In the genomic region with DNA sequence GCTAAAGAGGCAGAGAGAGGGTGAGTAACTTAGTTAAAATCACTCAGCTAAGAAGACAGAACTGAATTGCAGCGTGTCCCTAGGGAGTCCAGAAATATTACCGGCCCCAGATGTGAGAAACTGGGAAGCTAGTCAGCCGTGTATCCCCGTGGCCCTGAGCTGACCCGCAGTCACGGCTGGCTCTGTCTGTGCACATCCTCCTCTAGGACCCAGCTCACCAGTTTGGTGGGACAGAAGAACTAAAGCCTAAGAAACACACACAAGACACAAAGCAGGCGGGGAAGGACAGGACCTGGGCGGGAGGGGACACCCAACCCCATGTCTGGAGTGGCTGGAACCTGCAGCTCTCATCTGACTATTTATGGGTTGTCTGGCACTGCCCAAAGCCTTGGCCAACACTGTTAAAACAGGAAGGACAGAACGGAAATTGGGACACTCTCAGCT, we compare ENCODE assay signal across 9 mouse cellular contexts. TPM values are rescaled to one million over a fixed set of nuclear protein-coding genes. Genes with fewer than 3 reads are reported as not detected.
DNase-seq lines count a peak whose midpoint lies in the region; ATAC-seq lines count a peak whose summit lies in the region.
"Had no signal": no experiment of that assay in that cellular context is flagged by ENCODE, and none has a peak within 500 bp of the region (broad histone marks: within the 10 kb centered on the region; RNA-seq: fewer than 3 reads in every experiment).

No protein-coding gene starts in this region.

- H3K4me3 ChIP-seq in heart, embryonic 10.5 days = no peak overlapping the region
- no peak overlapping the region for H3K4me3 ChIP-seq in midbrain, embryonic 14.5 days (replicated peaks; ENCODE audit: low read depth, low read length)
- no peak overlapping the region for H3K4me3 ChIP-seq in midbrain, embryonic 15.5 days
- H3K4me3 ChIP-seq: myocyte had no signal

- DNase-seq in A20 (ENCODE audit: low read depth, low spot score) = peak; percentile 78
- DNase-seq in brain, adult 2 months (ENCODE audit: low read depth, low spot score) = peak; percentile 87
- DNase-seq in heart, embryonic 10.5 days (ENCODE audit: low spot score) = no peak
- DNase-seq in lung, postnatal 10 days = peak; percentile 42
- DNase-seq in thymus, postnatal 4 days = no peak
- no peak for DNase-seq in layer of hippocampus, adult 9-10 months (ENCODE audit: low spot score)
- DNase-seq in midbrain, embryonic 14.5 days = no peak

- peak overlapping the region; percentile 47; the same call in 1 of the 2 replicates for H3K27ac ChIP-seq in heart, embryonic 10.5 days
- H3K27ac ChIP-seq in midbrain, embryonic 14.5 days (replicated peaks; ENCODE audit: low read depth, low read length) = no peak overlapping the region
- no peak overlapping the region for H3K27ac ChIP-seq in midbrain, embryonic 15.5 days

- H3K9ac ChIP-seq in midbrain, embryonic 14.5 days (replicated peaks; ENCODE audit: low read length) = no peak overlapping the region
- no peak overlapping the region for H3K9ac ChIP-seq in midbrain, embryonic 15.5 days

- no peaks in the 10 kb centered on the region for H3K36me3 ChIP-seq in heart, embryonic 10.5 days
- no peaks in the 10 kb centered on the region for H3K36me3 ChIP-seq in midbrain, embryonic 14.5 days (ENCODE audit: control insufficient read depth, insufficient read depth, low read length)
- H3K36me3 ChIP-seq in midbrain, embryonic 15.5 days (replicated peaks) = no peaks in the 10 kb centered on the region

- H3K27me3 ChIP-seq in heart, embryonic 10.5 days (ENCODE audit: insufficient read depth, poor library complexity, severe bottlenecking) = no peaks in the 10 kb centered on the region
- H3K27me3 ChIP-seq in midbrain, embryonic 14.5 days (ENCODE audit: control insufficient read depth, insufficient read depth, low read length) = no peaks in the 10 kb centered on the region
- H3K27me3 ChIP-seq in midbrain, embryonic 15.5 days (replicated peaks) = no peaks in the 10 kb centered on the region

- WGBS in heart, embryonic 10.5 days = 59% methylated on average over 9 of the region's 9 CpGs
- WGBS in midbrain, embryonic 14.5 days = 65% methylated on average over 9 of the region's 9 CpGs
- 67% methylated on average over 9 of the region's 9 CpGs for WGBS in midbrain, embryonic 15.5 days

- no peak overlapping the region for H3K4me2 ChIP-seq in midbrain, embryonic 14.5 days (ENCODE audit: low read length)
- no peak overlapping the region for H3K4me2 ChIP-seq in midbrain, embryonic 15.5 days

- ATAC-seq in midbrain, embryonic 14.5 days (ENCODE audit: low FRiP score, low TSS enrichment) = no peak
- no peak for ATAC-seq in midbrain, embryonic 15.5 days (replicated peaks)

- no peaks in the 10 kb centered on the region for H3K9me3 ChIP-seq in heart, embryonic 10.5 days
- no peaks in the 10 kb centered on the region for H3K9me3 ChIP-seq in midbrain, embryonic 14.5 days (ENCODE audit: control insufficient read depth, low read length)
- H3K9me3 ChIP-seq in midbrain, embryonic 15.5 days = no peaks in the 10 kb centered on the region

- H3K4me1 ChIP-seq in heart, embryonic 10.5 days = 0 out of 2 replicates have a peak, but pooled peaks cover 17% of the 10 kb centered on the region
- H3K4me1 ChIP-seq in midbrain, embryonic 14.5 days (ENCODE audit: control insufficient read depth, insufficient read depth, low read length) = no peaks in the 10 kb centered on the region
- H3K4me1 ChIP-seq in midbrain, embryonic 15.5 days = no peaks in the 10 kb centered on the region

RNA-seq across cellular contexts. Expression of a gene that starts 4.4 kb away (rescaled TPM):
- 0.54 and 0.57 TPM in 2 replicates for polyA plus RNA-seq in heart, embryonic 10.5 days (2016; fragmentation: Nextera tagmentation; extraction: Ambion mirVana)
- not detected in 2 replicates for polyA plus RNA-seq in midbrain, embryonic 14.5 days (2014; fragmentation: Nextera tagmentation; extraction: Ambion mirVana)
- polyA plus RNA-seq in midbrain, embryonic 15.5 days (2015; fragmentation: Nextera tagmentation; extraction: Ambion mirVana) = 0.14 TPM in 1 of 2 replicates, not detected in the other
- polyA plus RNA-seq: myocyte had no signal

RNA-seq across cellular contexts. Expression of a gene that starts 17.7 kb away (rescaled TPM):
- 12.9 and 14.8 TPM in 2 replicates for polyA plus RNA-seq in heart, embryonic 10.5 days (2016; fragmentation: Nextera tagmentation; extraction: Ambion mirVana)
- 11.6 and 11.9 TPM in 2 replicates for polyA plus RNA-seq in midbrain, embryonic 14.5 days (2014; fragmentation: Nextera tagmentation; extraction: Ambion mirVana)
- 14.9 and 15.5 TPM in 2 replicates for polyA plus RNA-seq in midbrain, embryonic 15.5 days (2015; fragmentation: Nextera tagmentation; extraction: Ambion mirVana)

RNA-seq across cellular contexts. Expression of a gene that starts 19.8 kb away (rescaled TPM):
- 0.31 and 1.0 TPM in 2 replicates for polyA plus RNA-seq in heart, embryonic 10.5 days (2016; fragmentation: Nextera tagmentation; extraction: Ambion mirVana)
- 0.11 and 1.6 TPM in 2 replicates for polyA plus RNA-seq in midbrain, embryonic 14.5 days (2014; fragmentation: Nextera tagmentation; extraction: Ambion mirVana)
- polyA plus RNA-seq in midbrain, embryonic 15.5 days (2015; fragmentation: Nextera tagmentation; extraction: Ambion mirVana) = 1.5 and 2.9 TPM in 2 replicates
- polyA plus RNA-seq: myocyte had no signal

RNA-seq across cellular contexts. Expression of a gene that starts 33.8 kb away (rescaled TPM):
- 6.2 and 10.0 TPM in 2 replicates for polyA plus RNA-seq in heart, embryonic 10.5 days (2016; fragmentation: Nextera tagmentation; extraction: Ambion mirVana)
- 36.4 and 44.7 TPM in 2 replicates for polyA plus RNA-seq in midbrain, embryonic 14.5 days (2014; fragmentation: Nextera tagmentation; extraction: Ambion mirVana)
- polyA plus RNA-seq in midbrain, embryonic 15.5 days (2015; fragmentation: Nextera tagmentation; extraction: Ambion mirVana) = 47.9 and 51.8 TPM in 2 replicates

RNA-seq across cellular contexts. Expression of a gene that starts 47.0 kb away (rescaled TPM):
- polyA plus RNA-seq in heart, embryonic 10.5 days (2016; fragmentation: Nextera tagmentation; extraction: Ambion mirVana) = 19.6 and 31.0 TPM in 2 replicates
- 17.6 and 24.1 TPM in 2 replicates for polyA plus RNA-seq in midbrain, embryonic 14.5 days (2014; fragmentation: Nextera tagmentation; extraction: Ambion mirVana)
- 21.6 and 30.1 TPM in 2 replicates for polyA plus RNA-seq in midbrain, embryonic 15.5 days (2015; fragmentation: Nextera tagmentation; extraction: Ambion mirVana)

Comparison
In these comparisons a context has a peak if more than half of its experiments do, and no peak if none do; other contexts are left out.
1. DNase-seq: peak in A20 (single experiment), brain, adult 2 months (single experiment) and lung, postnatal 10 days (single experiment); none in heart, embryonic 10.5 days (single experiment), thymus, postnatal 4 days (single experiment), layer of hippocampus, adult 9-10 months (single experiment) and midbrain, embryonic 14.5 days (single experiment).